Mouse (Mus musculus): ENCODE measurements around the gene Rab15. TPM values are rescaled to one million over a fixed set of nuclear protein-coding genes. Genes with fewer than 3 reads are reported as not detected.

Gene Rab15
- polyA plus RNA-seq, 1 experiment from 2014 or later: 0.58 TPM

DNA sequence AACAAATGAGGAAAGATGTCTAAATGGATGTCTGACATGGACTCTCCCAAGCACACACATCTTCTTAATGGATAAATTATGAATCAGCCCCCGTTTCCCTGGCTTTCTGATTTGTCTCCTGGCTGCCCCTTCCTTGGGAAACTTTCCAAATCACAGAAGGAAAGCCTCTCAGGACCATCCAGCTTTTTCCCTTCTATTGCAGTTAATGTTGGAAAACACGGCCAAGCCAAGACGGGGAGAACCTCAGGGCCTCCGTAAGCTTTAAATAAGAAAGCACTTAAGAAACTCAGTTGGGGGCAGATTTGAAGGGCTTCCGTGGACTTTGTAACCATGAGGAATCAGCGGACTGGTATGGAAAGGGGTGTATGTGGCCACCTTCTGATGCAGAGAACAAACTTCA is 2.9 kb downstream of the Rab15 start:
- TF ChIP-seq CTCF (IDR thresholded peaks at IDR 0.05): no peak

DNA sequence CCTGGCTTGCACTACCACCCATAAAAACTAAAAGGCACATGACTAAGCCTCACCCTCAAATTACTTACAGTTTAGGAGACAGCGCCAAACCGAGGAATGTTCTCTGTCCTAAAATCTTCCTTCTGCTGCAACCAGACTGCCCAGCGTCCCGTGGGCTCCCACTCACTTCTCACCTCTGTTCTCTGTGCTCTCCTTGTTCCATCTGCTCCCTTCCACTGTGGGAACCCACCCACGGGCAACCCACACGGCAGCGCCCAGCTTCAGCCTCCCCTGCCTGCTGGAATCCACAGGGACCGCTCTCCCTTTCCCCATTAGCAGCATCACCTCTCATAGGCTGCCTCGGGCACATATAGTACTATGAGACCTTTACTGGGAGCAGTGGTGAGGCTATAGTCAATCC is 3.8 kb downstream of the Rab15 start:
- POLR2A ChIA-PET: no interaction called here
- peaks cover 10% of the 10 kb centered on the region for H3K27me3 ChIP-seq
- TF ChIP-seq CTCF (IDR thresholded peaks at IDR 0.05): no peak
- in situ Hi-C loops (cut with MboI; ENCODE audit: low pct_unique_long_range_greater_than_20kb): no loop called here
- no peak for DNase-seq (ENCODE audit: low read depth, low spot score)
- CTCF ChIA-PET: no interaction called here
- ATAC-seq: no peak

More for the DNA sequence above, 2.9 kb downstream of the Rab15 start:
- ChIA-PET POLR2A (no interaction called here), CTCF (no interaction called here)
- ATAC-seq: no peak
- DNase-seq (ENCODE audit: low read depth, low spot score): no peak
- H3K27me3 ChIP-seq: peaks cover 10% of the 10 kb centered on the region
- in situ Hi-C loops (cut with MboI; ENCODE audit: low pct_unique_long_range_greater_than_20kb): no loop called here

DNA sequence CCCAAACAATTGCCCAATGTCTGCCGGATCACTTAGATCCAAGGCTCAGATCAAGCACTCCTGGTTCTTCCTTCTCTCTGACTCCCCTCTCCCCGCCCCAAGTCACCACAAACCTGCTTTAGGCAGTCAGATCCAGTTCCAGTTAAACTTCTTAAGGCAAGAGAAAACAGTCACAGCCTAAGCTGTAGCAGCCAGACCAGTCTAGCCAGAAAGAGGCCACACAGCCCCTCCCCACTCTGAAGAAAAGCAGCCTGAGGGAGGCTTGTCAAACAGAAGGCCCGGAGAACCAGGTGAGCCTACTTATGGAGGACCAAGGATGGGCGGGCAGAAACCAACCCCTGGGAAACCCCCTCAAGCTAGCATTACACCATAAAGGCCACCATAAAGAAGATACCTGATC is 4.6 kb downstream of the Rab15 start:
- H3K27me3 ChIP-seq: peaks cover 6% of the 10 kb centered on the region
- in situ Hi-C loops (cut with MboI; ENCODE audit: low pct_unique_long_range_greater_than_20kb): no loop called here
- ATAC-seq (no peak), DNase-seq (ENCODE audit: low read depth, low spot score) (no peak)
- POLR2A ChIA-PET: interaction anchor here (1.5 kb wide), 1 partner anchor 11 kb away, joined by 4 read pairs; no protein-coding TSS in a partner anchor
- no peak for TF ChIP-seq CTCF (IDR thresholded peaks at IDR 0.05)
- CTCF ChIA-PET: no interaction called here

DNA sequence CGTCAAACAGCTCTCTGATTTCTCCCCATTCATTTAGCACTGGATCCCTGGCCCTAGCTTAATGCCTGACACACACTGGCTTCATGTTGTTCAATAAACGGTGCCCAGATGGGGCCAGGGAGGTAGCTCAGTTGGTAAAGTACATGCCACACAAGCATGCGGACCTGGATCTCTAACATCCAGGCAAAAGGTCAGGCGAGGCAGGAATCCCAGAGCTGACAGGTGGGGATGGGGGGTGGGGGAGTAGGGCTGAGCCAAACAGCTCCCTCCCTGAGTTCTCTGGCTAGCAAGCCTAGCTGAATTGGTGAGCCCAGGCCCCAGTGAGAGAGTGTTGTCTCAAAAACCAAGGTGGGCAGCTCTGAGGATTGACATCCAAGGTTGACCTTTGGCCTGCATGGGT is 5.5 kb downstream of the Rab15 start:
- DNase-seq (ENCODE audit: low read depth, low spot score) (no peak), ATAC-seq (no peak)
- TF ChIP-seq CTCF (IDR thresholded peaks at IDR 0.05): no peak
- ChIA-PET POLR2A (interaction anchor here (0.6 to 1.5 kb wide), 2 partner anchors 10 to 137 kb away, joined by 4 to 9 read pairs; no protein-coding TSS in a partner anchor), CTCF (interaction anchor here (1.1 kb wide), 1 partner anchor 14 kb away, joined by 3 read pairs; no protein-coding TSS in a partner anchor)
- peaks cover 4% of the 10 kb centered on the region for H3K27me3 ChIP-seq
- in situ Hi-C loops (cut with MboI; ENCODE audit: low pct_unique_long_range_greater_than_20kb): no loop called here

DNA sequence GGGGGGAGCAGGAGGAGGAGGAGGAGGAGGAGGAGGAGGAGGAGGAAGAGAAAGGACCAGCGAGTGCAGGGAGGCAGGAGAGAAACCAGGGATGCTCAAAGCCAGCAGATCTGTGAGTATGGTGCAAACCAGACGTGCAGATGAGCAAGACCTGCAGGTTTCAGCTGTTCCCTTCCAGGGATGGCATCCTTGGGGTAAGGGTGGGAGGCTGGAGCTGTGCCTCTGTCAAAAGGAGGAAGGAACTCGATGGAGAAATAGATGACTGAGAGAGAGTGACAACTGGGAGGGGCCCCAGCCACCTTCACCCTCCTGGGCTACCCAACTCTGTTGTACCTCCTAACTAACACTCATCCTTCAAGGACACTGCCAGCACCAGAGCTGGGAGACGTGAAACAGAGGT is 6.0 kb downstream of the Rab15 start:
- peaks cover 4% of the 10 kb centered on the region for H3K27me3 ChIP-seq
- no peak for ATAC-seq
- CTCF ChIA-PET: interaction anchor here (1.1 kb wide), 1 partner anchor 13 kb away, joined by 3 read pairs; no protein-coding TSS in a partner anchor
- POLR2A ChIA-PET: interaction anchor here (0.6 to 1.5 kb wide), 2 partner anchors 10 to 138 kb away, joined by 4 to 9 read pairs; no protein-coding TSS in a partner anchor
- TF ChIP-seq CTCF (IDR thresholded peaks at IDR 0.05): no peak
- in situ Hi-C loops (cut with MboI; ENCODE audit: low pct_unique_long_range_greater_than_20kb): no loop called here
- DNase-seq (ENCODE audit: low read depth, low spot score): no peak

DNA sequence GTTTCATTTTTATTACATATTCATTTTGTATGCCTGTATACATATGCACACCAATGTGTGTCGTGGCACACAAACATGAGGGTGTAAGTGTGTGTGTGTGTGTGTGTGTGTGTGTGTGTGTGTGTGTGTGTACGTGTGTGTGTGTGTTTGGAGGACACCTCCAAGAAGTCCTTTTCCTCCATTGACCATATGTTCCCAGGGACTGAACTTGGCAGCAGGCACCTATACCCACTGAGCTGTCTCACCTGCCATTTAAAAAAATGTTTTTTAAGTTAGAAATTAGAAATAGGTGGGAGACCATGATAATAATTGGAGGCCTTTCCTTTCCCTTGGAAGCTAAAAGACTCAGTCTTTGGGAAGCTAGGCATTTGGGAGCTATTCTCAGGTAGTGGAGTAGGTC is 8.6 kb downstream of the Rab15 start:
- no peak for ATAC-seq
- in situ Hi-C loops (cut with MboI; ENCODE audit: low pct_unique_long_range_greater_than_20kb): no loop called here
- ChIA-PET CTCF (interaction anchor here (1.0 kb wide), 1 partner anchor 10 kb away, joined by 3 read pairs; no protein-coding TSS in a partner anchor), POLR2A (no interaction called here)
- no peak for TF ChIP-seq CTCF (IDR thresholded peaks at IDR 0.05)
- DNase-seq (ENCODE audit: low read depth, low spot score): no peak
- peaks cover 3% of the 10 kb centered on the region for H3K27me3 ChIP-seq

DNA sequence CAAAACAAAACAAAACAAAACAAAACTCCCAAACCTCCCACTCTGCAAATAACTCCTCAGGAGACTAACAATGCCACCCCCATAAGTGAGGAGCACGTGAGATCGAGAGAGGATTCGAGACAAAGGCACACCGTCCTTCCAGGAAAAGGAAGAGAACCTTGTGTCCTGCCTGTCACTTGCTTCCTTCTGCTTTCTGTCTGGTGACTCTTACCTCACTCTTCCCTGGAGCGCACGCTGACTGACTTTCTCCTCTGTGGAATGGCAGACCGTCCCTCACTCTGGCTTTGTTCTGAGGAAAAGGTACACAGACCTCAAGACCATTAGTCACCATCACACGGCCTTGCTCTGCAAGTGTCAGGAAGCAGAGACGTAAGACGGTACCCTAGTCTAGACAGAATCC is 9.2 kb downstream of the Rab15 start:
- in situ Hi-C loops (cut with MboI; ENCODE audit: low pct_unique_long_range_greater_than_20kb): no loop called here
- ChIA-PET POLR2A (no interaction called here), CTCF (no interaction called here)
- ATAC-seq: no peak
- no peak for TF ChIP-seq CTCF (IDR thresholded peaks at IDR 0.05)
- no peak for DNase-seq (ENCODE audit: low read depth, low spot score)
- H3K27me3 ChIP-seq: peaks cover 3% of the 10 kb centered on the region

DNA sequence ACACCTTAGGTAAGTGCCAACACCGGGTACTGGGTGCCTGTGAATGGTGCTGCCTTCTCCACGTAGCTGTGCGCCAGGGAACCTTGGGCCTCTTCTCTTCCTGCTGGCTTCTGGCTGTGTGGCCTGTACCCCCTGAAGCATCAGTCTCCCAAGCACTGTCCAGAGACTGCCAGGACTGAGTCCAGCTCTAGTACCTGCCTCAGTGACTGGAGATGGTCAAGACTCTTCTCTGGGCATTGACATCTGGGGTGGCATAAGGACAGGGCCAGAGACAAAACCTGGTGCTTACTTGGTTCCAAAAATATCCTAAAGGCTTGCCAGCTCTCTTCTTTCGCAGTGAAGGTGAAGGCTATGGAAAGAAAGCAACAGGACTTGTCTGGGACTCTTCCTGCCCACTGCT is 11.7 kb downstream of the Rab15 start:
- CTCF ChIA-PET: no interaction called here
- no peak for ATAC-seq
- in situ Hi-C loops (cut with MboI; ENCODE audit: low pct_unique_long_range_greater_than_20kb): no loop called here
- no peak for TF ChIP-seq CTCF (IDR thresholded peaks at IDR 0.05)
- DNase-seq (ENCODE audit: low read depth, low spot score): no peak
- peaks cover 3% of the 10 kb centered on the region for H3K27me3 ChIP-seq
- POLR2A ChIA-PET: no interaction called here

DNA sequence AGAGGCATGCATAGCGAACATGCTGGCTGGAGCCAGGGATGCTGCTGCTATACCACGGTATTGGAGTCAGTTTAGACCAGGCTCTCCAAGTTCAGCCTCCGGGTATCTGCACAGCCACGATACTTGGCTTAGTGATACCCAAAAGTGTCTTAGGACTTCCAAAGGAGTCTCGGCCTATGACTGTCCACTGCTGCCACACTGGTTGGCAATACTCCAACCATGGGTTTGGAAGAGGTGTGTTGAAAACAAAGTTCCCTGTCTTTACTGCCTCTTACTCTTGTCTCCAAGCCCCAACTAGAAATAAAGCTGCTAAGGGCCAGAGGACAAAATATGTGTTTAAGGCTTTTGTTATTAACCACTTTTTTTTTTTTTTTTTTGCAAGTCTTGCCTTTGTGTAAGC is 12.2 kb downstream of the Rab15 start:
- POLR2A ChIA-PET: no interaction called here
- no peak for TF ChIP-seq CTCF (IDR thresholded peaks at IDR 0.05)
- CTCF ChIA-PET: no interaction called here
- ATAC-seq (no peak), DNase-seq (ENCODE audit: low read depth, low spot score) (no peak)
- H3K27me3 ChIP-seq: peaks cover 3% of the 10 kb centered on the region
- in situ Hi-C loops (cut with MboI; ENCODE audit: low pct_unique_long_range_greater_than_20kb): no loop called here

DNA sequence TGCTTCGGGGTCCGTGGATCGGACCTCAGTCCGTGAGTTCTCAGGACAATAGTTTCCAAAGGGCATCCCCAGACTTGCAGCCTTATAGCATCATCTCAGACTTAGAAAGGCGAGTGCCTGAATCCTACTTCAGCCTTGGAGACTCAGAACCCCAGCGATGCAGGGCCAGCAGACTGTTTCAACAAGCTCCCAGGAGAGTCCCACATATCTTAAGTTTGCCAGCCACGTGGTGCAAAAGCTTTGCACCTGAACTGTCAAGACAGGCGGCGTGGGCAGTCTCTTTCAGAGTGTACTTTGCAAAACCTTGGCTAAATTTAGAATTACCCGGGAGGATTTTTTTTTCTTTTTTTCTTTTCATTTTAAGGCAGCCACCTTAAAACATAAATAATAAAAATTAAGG is 14.9 kb downstream of the Rab15 start:
- in situ Hi-C loops (cut with MboI; ENCODE audit: low pct_unique_long_range_greater_than_20kb): no loop called here
- DNase-seq (ENCODE audit: low read depth, low spot score): no peak
- H3K27me3 ChIP-seq: peaks cover 3% of the 10 kb centered on the region
- POLR2A ChIA-PET: interaction anchor here (1.2 kb wide), 1 partner anchor 9 kb away, joined by 4 read pairs; no protein-coding TSS in a partner anchor
- no peak for ATAC-seq
- CTCF ChIA-PET: no interaction called here
- TF ChIP-seq CTCF (IDR thresholded peaks at IDR 0.05): no peak

DNA sequence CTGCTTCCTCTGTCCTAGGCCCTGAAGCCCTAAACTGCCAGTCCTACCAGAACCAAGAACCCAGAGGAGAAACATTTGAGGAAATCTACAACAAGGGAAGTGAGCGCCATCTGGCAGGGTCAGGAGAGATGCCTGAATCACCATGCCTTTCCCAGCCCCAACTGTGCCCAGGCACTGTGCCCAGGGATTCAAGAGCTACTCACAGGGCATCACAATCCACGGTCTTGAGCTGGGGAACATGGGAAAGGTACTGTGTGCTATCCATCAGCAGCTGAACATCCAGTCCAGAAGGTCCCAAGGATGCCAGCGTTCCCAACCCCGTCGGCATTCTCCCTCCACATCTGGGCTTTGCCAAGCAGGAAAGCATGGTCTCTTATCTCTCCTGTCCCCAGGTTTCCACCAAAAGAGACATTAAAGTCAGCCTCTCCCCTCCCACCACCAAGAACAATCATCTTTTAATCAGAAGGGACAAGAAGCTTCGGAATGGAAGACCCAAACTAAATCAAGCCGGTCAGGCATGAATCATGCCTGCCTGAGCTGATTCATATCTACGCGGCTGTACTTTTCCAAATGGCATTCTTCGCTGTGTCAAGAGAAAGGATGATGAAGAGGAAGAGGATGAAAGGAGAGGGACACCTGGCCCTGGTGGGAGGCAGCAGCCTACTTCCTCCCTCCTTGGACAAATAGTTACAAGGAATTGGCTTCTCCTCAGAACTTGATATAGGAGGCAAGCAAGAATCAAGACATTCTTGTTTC is 17.5 kb downstream of the Rab15 start:
- ATAC-seq (no peak), DNase-seq (ENCODE audit: low read depth, low spot score) (no peak)
- TF ChIP-seq CTCF (IDR thresholded peaks at IDR 0.05): no peak
- CTCF ChIA-PET: interaction anchor here (1.0 to 1.5 kb wide), 4 partner anchors 7 to 163 kb away, joined by 3 to 4 read pairs (median 3); no protein-coding TSS in a partner anchor
- peaks cover 3% of the 10 kb centered on the region for H3K27me3 ChIP-seq
- in situ Hi-C loops (cut with MboI; ENCODE audit: low pct_unique_long_range_greater_than_20kb): no loop called here
- POLR2A ChIA-PET: no interaction called here
